Mouse (Mus musculus) intestine, postnatal 0 days (tissue): ENCODE data around the gene Gm9758. TPM values are rescaled to one million over a fixed set of nuclear protein-coding genes. Genes with fewer than 3 reads are reported as not detected.
"Not testable (repeated sequence)": the region's sequence is repeated elsewhere in the genome, so short reads cannot be mapped to it uniquely, and the experiment has no call there.

Experiments
- ATAC-seq: fragments of 200-750 bp; cut with Nextera tagmentation; 2 replicates; pipeline ENCODE4 v1.8.0; 2017; ENCODE audit warnings: mild to moderate bottlenecking, moderate TSS enrichment, moderate library complexity
- H3K27ac ChIP-seq: fragments of 300-500 bp; sonication (generic); 2 replicates; pipeline ENCODE4 v1.5.1; 2014; ENCODE audit warnings: mild to moderate bottlenecking, low read depth, low read length, moderate library complexity
- H3K27me3 ChIP-seq: fragments of 300-500 bp; sonication (generic); replicated peaks from 2 replicates; pipeline ENCODE4 v1.6.1; 2014; ENCODE audit warnings: low read length, mixed read lengths; ENCODE audit not compliant: control insufficient read depth, insufficient read depth
- H3K36me3 ChIP-seq: fragments of 300-500 bp; sonication (generic); 2 replicates; pipeline ENCODE4 v1.6.1; 2014; ENCODE audit warnings: mild to moderate bottlenecking, moderate library complexity; ENCODE audit not compliant: control insufficient read depth, insufficient read depth
- H3K4me1 ChIP-seq: fragments of 300-500 bp; sonication (generic); replicated peaks from 2 replicates; pipeline ENCODE4 v1.6.1; 2014; ENCODE audit warnings: antibody characterized with exemption, low read length, mixed read lengths; ENCODE audit not compliant: control insufficient read depth, insufficient read depth
- H3K4me2 ChIP-seq: fragments of 300-500 bp; sonication (generic); replicated peaks from 2 replicates; pipeline ENCODE4 v1.6.1; 2014; ENCODE audit warnings: low read depth, mild to moderate bottlenecking, moderate library complexity
- H3K4me3 ChIP-seq: fragments of 300-500 bp; sonication (generic); 2 replicates; pipeline ENCODE4 v1.5.1; 2014; ENCODE audit warnings: low read depth, low read length
- H3K9ac ChIP-seq: fragments of 300-500 bp; sonication (generic); 2 replicates; pipeline ENCODE4 v1.6.1; 2014; ENCODE audit warnings: mild to moderate bottlenecking, low read depth, low read length
- H3K9me3 ChIP-seq: fragments of 300-500 bp; sonication (generic); 2 replicates; pipeline ENCODE4 v1.6.1; 2016; ENCODE audit warnings: mixed run types; ENCODE audit not compliant: control insufficient read depth
- CTCF ChIP-seq: sonication (generic); IDR thresholded peaks from 2 replicates; pipeline ENCODE4 v1.5.1; 2016; ENCODE audit warnings: low read depth, mild to moderate bottlenecking, control low read depth, antibody characterized with exemption, moderate library complexity
- WGBS: fragments of 180-500 bp; shearing (Covaris S2); extraction: QIAGEN DNeasy Blood & Tissue Kit; methylation state at CpG from one replicate; pipeline ENCODE4 v1.1.7; 2014; 5-methylcytosine and 5-hydroxymethylcytosine counted together
- polyA plus RNA-seq: library from polyadenylated mRNA; unstranded; fragments of >200 nt; fragmentation: Nextera tagmentation; extraction: Ambion mirVana; gene quantifications from 2 replicates; pipeline ENCODE4 v1.2.1, GENCODE M21; 2015

The Gm9758 gene
- polyA plus RNA-seq, 1 experiment from 2014 or later: not detected

GRCm38 (mm10) chr5:14941043-14941442 lies 26.3 kb upstream of the Gm9758 start:
- H3K9ac ChIP-seq, H3K4me2 ChIP-seq, H3K36me3 ChIP-seq, H3K9me3 ChIP-seq, ATAC-seq, H3K27me3 ChIP-seq, H3K4me3 ChIP-seq, H3K27ac ChIP-seq, H3K4me1 ChIP-seq: not testable (repeated sequence)
- WGBS: 85% methylated on average over 1 of the region's 1 CpGs

- not testable (repeated sequence) for H3K9me3 ChIP-seq, H3K36me3 ChIP-seq, H3K9ac ChIP-seq, H3K4me2 ChIP-seq, H3K27ac ChIP-seq, H3K4me1 ChIP-seq, ATAC-seq, H3K4me3 ChIP-seq, H3K27me3 ChIP-seq
- WGBS: 46% methylated on average over 1 of the region's 1 CpGs
These were observed 23.6 kb upstream of the Gm9758 start, which contains the start of gene Speer4e for GRCm38 (mm10) chr5:14938329-14938728. Gene Speer4e, minus strand, starts transcription at chr5:14938429.

- not testable (repeated sequence) for H3K9ac ChIP-seq, ATAC-seq, H3K27me3 ChIP-seq, H3K4me1 ChIP-seq, H3K36me3 ChIP-seq, H3K27ac ChIP-seq, H3K4me2 ChIP-seq, H3K9me3 ChIP-seq, H3K4me3 ChIP-seq
- WGBS: 75% methylated on average over 5 of the region's 6 CpGs
These were observed 19.0 kb upstream of the Gm9758 start for GRCm38 (mm10) chr5:14933721-14934120.

GRCm38 (mm10) chr5:14927047-14927446 lies 12.3 kb upstream of the Gm9758 start:
- not testable (repeated sequence) for ATAC-seq, H3K36me3 ChIP-seq, H3K4me1 ChIP-seq, H3K4me3 ChIP-seq, H3K4me2 ChIP-seq, H3K9ac ChIP-seq, H3K27me3 ChIP-seq, H3K27ac ChIP-seq, H3K9me3 ChIP-seq
- 30% methylated on average over 4 of the region's 4 CpGs for WGBS
- TF ChIP-seq CTCF: peak; percentile 39

- not testable (repeated sequence) for H3K36me3 ChIP-seq, H3K9me3 ChIP-seq, H3K4me2 ChIP-seq, H3K9ac ChIP-seq, H3K4me3 ChIP-seq, H3K27ac ChIP-seq, H3K4me1 ChIP-seq, H3K27me3 ChIP-seq, ATAC-seq
- 64% methylated on average over 2 of the region's 3 CpGs for WGBS
These were observed 338 bp downstream of the Gm9758 start for GRCm38 (mm10) chr5:14914361-14914760.

GRCm38 (mm10) chr5:14903539-14903938 lies 11.2 kb downstream of the Gm9758 start:
- H3K27me3 ChIP-seq, H3K4me1 ChIP-seq, H3K4me3 ChIP-seq, H3K36me3 ChIP-seq, H3K27ac ChIP-seq, H3K9me3 ChIP-seq, ATAC-seq, H3K9ac ChIP-seq, H3K4me2 ChIP-seq: not testable (repeated sequence)
- 14% methylated on average over 3 of the region's 3 CpGs for WGBS

GRCm38 (mm10) chr5:14892242-14892641 lies 22.5 kb downstream of the Gm9758 start:
- Histone ChIP-seq H3K9ac (no peak overlapping the region), H3K27ac (no peak overlapping the region), H3K4me3 (no peak overlapping the region), H3K4me2 (no peak overlapping the region), H3K9me3 (no peaks in the 10 kb centered on the region), H3K36me3 (no peaks in the 10 kb centered on the region), H3K27me3 (no peaks in the 10 kb centered on the region), H3K4me1 (no peaks in the 10 kb centered on the region)
- WGBS: 31% methylated on average over 3 of the region's 3 CpGs
- no peak for TF ChIP-seq CTCF
- no peak for ATAC-seq

GRCm38 (mm10) chr5:14885291-14885690 lies 29.4 kb downstream of the Gm9758 start:
- WGBS: 61% methylated on average over 2 of the region's 2 CpGs
- not testable (repeated sequence) for H3K36me3 ChIP-seq, H3K4me1 ChIP-seq, H3K9ac ChIP-seq, ATAC-seq, H3K9me3 ChIP-seq, H3K27ac ChIP-seq, H3K27me3 ChIP-seq, H3K4me3 ChIP-seq, H3K4me2 ChIP-seq
